Mouse (Mus musculus) E14TG2a.4 (cell line): ENCODE results near the gene Atp13a1.

Experiments used
- CTCF ChIP-seq: conservative IDR thresholded peaks from 2 replicates; pipeline ENCODE4 v1.5.1; 2014; ENCODE audit warnings: low read length
- NANOG ChIP-seq: IDR thresholded peaks from 2 replicates; pipeline ENCODE4 v1.6.1; 2014; ENCODE audit warnings: borderline replicate concordance, low read length, mixed read lengths
- POU5F1 ChIP-seq: IDR thresholded peaks from 2 replicates; pipeline ENCODE4 v1.6.1; 2014; ENCODE audit warnings: low read length, borderline replicate concordance

- TF ChIP-seq CTCF (no peak), POU5F1 (no peak), NANOG (no peak)
These were observed 18.9 kb downstream of the Atp13a1 start for GRCm38 (mm10) chr8:69809820-69810219.
